Mouse (Mus musculus): Measurements from ENCODE around the gene Pithd1. TPM values are rescaled to one million over a fixed set of nuclear protein-coding genes. Genes with fewer than 3 reads are reported as not detected.

Pithd1 gene
- total and polyA plus RNA-seq, 3 experiments: 62.8 to 77.7 TPM; not detected in 1

GRCm38 (mm10) chr4:135946278-135946658 lies 40.8 kb downstream of the Pithd1 start, which contains the start of gene Hmgcl:
TSS of gene Hmgcl (plus strand) at chr4:135946448.
- H3K36me3 ChIP-seq (ENCODE audit: control insufficient read depth in 1 of 2, insufficient read depth in 2 of 2, low read length in 2 of 2): peaks cover 3 to 20% of the 10 kb centered on the region in 2 experiments
- peaks cover 17% of the 10 kb centered on the region for H3K79me2 ChIP-seq (ENCODE audit: control insufficient read depth, insufficient read depth, low read length, poor library complexity)
- TF ChIP-seq MXI1 (IDR thresholded peaks at IDR 0.05; ENCODE audit: low read depth, low read length) (no peak), UBTF (IDR thresholded peaks at IDR 0.05; ENCODE audit: borderline replicate concordance, insufficient read depth, low read depth, low read length) (no peak), GABPA (IDR thresholded peaks at IDR 0.05; ENCODE audit: low read depth, low read length) (no peak), SIN3A (IDR thresholded peaks at IDR 0.05; ENCODE audit: low read length) (0 out of 2 replicates have a peak, but pooled peaks have one; percentile 70), USF1 (IDR thresholded peaks at IDR 0.05; ENCODE audit: low read depth, low read length) (peak; percentile 99), CTCF (IDR thresholded peaks at IDR 0.05 in 2 of 3, conservative IDR thresholded peaks at IDR 0.05 in 1 of 3; ENCODE audit: control insufficient read depth in 1 of 3, insufficient read depth in 1 of 3, low read depth in 2 of 3, low read length in 3 of 3, poor library complexity in 1 of 3, severe bottlenecking in 1 of 3) (no peak), HCFC1 (IDR thresholded peaks at IDR 0.05; ENCODE audit: low read depth, low read length) (peak; percentile 55), USF2 (IDR thresholded peaks at IDR 0.05; ENCODE audit: borderline replicate concordance in 1 of 2, insufficient read depth in 1 of 2, low read depth in 1 of 2, low read length in 2 of 2) (peak; percentile 81 to 95), EP300 (IDR thresholded peaks at IDR 0.05; ENCODE audit: low read depth in 1 of 2, low read length in 2 of 2) (no peak), POLR2A (IDR thresholded peaks at IDR 0.05; ENCODE audit: control insufficient read depth in 1 of 2, insufficient read depth in 1 of 2, low read depth in 1 of 2, low read length in 2 of 2, poor library complexity in 1 of 2) (peak; percentile 75 to 76), MAX (IDR thresholded peaks at IDR 0.05; ENCODE audit: low read length) (peak; percentile 97), MAFK (IDR thresholded peaks at IDR 0.05; ENCODE audit: borderline replicate concordance, low read depth, low read length) (no peak), TAL1 (IDR thresholded peaks at IDR 0.05; ENCODE audit: low read length) (no peak), MAZ (IDR thresholded peaks at IDR 0.05; ENCODE audit: low read depth, low read length) (no peak), RCOR1 (IDR thresholded peaks at IDR 0.05; ENCODE audit: low read depth, low read length) (no peak), MYB (IDR thresholded peaks at IDR 0.05; ENCODE audit: low read depth, low read length) (no peak), SMC3 (IDR thresholded peaks at IDR 0.05; ENCODE audit: low read depth, low read length) (no peak), BHLHE40 (IDR thresholded peaks at IDR 0.05; ENCODE audit: borderline replicate concordance, low read depth, low read length) (no peak), MYC (IDR thresholded peaks at IDR 0.05; ENCODE audit: low read depth, low read length) (no peak), TCF12 (IDR thresholded peaks at IDR 0.05; ENCODE audit: low read depth, low read length) (peak; percentile 71), ZMIZ1 (IDR thresholded peaks at IDR 0.05; ENCODE audit: low read depth, low read length) (peak; percentile 66; the same call in 1 of the 2 replicates), NRF1 (IDR thresholded peaks at IDR 0.05; ENCODE audit: insufficient read depth, low read depth, low read length, poor library complexity, severe bottlenecking) (no peak), NELFE (IDR thresholded peaks at IDR 0.05; ENCODE audit: low read depth, low read length) (peak; percentile 67), GATA1 (IDR thresholded peaks at IDR 0.05; ENCODE audit: low read depth, low read length) (no peak), POLR2AphosphoS2 (IDR thresholded peaks at IDR 0.05; ENCODE audit: low read length) (peak; percentile 70), E2F4 (IDR thresholded peaks at IDR 0.05; ENCODE audit: borderline replicate concordance, low read depth, low read length) (no peak), ZC3H11A (IDR thresholded peaks at IDR 0.05; ENCODE audit: low read depth, low read length) (no peak), TBP (IDR thresholded peaks at IDR 0.05; ENCODE audit: low read depth, low read length) (peak; percentile 86)
- DNase-seq (ENCODE audit: low read depth, low spot score): peak; percentile 95
- H3K27me3 ChIP-seq (ENCODE audit: control insufficient read depth in 1 of 2, insufficient read depth in 2 of 2, low read length in 2 of 2): no peaks in the 10 kb centered on the region
- H3K9me3 ChIP-seq (replicated peaks; ENCODE audit: insufficient read depth, low read length): no peaks in the 10 kb centered on the region
- peak within 1 kb of the TSS; percentile 43 for H3K27ac ChIP-seq (ENCODE audit: control insufficient read depth, low read depth, low read length)
- peak within 1 kb of the TSS; percentile 73 for H3K9ac ChIP-seq (ENCODE audit: control insufficient read depth, low read depth, low read length, poor library complexity, severe bottlenecking)
- H3K4me1 ChIP-seq (ENCODE audit: control insufficient read depth in 1 of 2, insufficient read depth in 2 of 2, low read length in 2 of 2): peaks cover 7 to 12% of the 10 kb centered on the region in 2 experiments; a peak in 3 of 4 replicates
- H3K4me3 ChIP-seq (ENCODE audit: control insufficient read depth in 1 of 2, insufficient read depth in 1 of 2, low read depth in 2 of 2, low read length in 2 of 2): peak within 1 kb of the TSS; percentile 73 to 81
